Mouse (Mus musculus): Measurements from ENCODE around the gene Cstad.

Gene Cstad

GRCm38 (mm10) chr2:30657674-30658479, 63.0 kb downstream of the Cstad start:
- DNase-seq (ENCODE audit: inconsistent age in 2 of 2, low spot score in 1 of 2): peak; percentile 92 to 96

DNA sequence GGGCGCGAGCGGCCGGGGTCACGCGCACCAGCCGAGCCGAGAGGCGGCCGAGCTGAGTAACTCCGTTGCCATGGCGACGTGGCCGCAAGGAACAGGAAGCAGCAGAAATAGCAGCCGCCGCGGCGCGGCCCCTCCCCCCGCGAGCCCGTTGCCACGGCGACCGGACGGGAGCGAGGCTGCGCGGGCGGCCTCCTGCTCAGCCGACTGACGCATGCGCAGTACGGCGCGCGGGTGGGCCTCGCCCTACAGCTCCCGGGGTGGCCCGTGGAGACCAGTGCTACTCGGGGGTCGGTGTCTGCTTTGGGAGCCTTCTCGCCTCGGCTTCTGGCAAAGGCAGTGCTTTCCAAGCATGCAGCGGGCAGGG, 63.6 kb downstream of the Cstad start:
- peak; percentile 100 for DNase-seq (ENCODE audit: inconsistent age in 2 of 2, low spot score in 1 of 2)
